Mouse (Mus musculus) spleen, adult 12 weeks (tissue): ENCODE measurements around the gene Csf2ra.
"Not testable (repeated sequence)": the region's sequence is repeated elsewhere in the genome, so short reads cannot be mapped to it uniquely, and the experiment has no call there.

Experiments
- DNase-seq: peaks from one replicate; pipeline ENCODE4 v3.0.0; 2022; ENCODE audit warnings: low spot score

The Csf2ra gene

GRCm38 (mm10) chr19:61227941-61228701 is at the start of gene Csf2ra:
Csf2ra (minus strand) TSS chr19:61228429.
- DNase-seq, result no peak

DNA sequence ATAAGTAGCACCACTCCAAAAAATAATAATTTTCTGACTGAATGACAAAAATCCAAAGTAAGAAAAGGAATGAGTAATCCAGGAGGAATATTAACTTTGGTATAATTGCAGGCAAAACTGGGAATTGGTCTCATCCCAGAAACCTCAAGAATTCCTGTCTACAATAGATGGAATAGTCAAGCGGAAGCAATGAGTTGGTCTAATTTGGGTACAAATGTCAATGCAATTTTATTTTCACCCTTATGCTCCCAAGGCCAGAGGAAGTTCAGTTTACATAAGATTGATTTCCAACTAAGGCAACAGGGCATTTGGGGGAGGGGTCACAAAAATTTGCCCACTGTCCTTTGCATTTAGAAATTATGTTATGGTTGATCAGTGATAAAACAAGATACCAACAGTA is 47.2 kb upstream of the Csf2ra start:
- no peak for DNase-seq

- DNase-seq, result not testable (repeated sequence)
These were observed 40.9 kb upstream of the Csf2ra start for GRCm38 (mm10) chr19:61269141-61269540.

GRCm38 (mm10) chr19:61267141-61267540 is 38.9 kb upstream of the Csf2ra start:
- DNase-seq, result no peak

- DNase-seq, result peak; percentile 30
These were observed 38.4 kb upstream of the Csf2ra start for GRCm38 (mm10) chr19:61266651-61267050.

GRCm38 (mm10) chr19:61266246-61266615 is 38.0 kb upstream of the Csf2ra start:
- peak; percentile 41 for DNase-seq

GRCm38 (mm10) chr19:61265349-61266245 is 37.4 kb upstream of the Csf2ra start:
- DNase-seq, result peak; percentile 65

GRCm38 (mm10) chr19:61264933-61265332 is 36.7 kb upstream of the Csf2ra start:
- DNase-seq, result no peak

DNA sequence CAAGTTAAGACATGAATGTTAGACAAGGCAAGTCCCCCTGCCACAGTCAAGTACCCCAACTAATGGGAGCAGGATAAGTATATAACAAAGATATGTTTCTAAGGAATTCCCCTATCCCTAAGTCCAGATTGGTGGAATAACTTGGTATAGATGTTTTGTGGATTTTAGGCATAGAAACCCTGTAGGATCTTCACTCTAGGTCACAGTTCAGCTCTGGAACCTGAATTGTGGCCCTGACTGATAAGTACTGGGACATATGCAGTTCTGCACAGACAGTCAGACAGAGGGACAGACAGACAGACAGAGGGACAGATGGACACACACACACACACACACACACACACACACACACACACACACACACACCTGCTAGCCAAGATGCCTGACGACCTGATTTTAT is 36.0 kb upstream of the Csf2ra start:
- no peak for DNase-seq

DNA sequence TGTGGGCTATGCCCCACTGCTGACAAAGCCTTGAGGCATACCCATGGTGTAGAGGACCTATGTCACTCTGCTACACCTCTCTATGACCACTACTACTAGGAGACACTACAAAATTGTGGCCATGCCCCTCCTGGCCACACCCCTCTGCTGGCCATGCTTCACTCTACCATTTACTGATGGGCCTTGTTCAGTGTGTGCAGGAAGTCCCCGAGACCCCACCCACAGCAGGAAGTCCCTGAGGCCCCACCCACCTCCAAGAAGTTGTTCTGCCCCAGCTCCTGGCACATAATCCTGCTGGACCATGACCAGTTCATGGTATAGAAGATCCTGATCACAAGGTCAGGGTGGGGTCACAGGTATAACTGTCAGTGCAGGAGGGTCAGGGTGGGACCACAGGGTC is 33.0 kb upstream of the Csf2ra start:
- no peak for DNase-seq

DNA sequence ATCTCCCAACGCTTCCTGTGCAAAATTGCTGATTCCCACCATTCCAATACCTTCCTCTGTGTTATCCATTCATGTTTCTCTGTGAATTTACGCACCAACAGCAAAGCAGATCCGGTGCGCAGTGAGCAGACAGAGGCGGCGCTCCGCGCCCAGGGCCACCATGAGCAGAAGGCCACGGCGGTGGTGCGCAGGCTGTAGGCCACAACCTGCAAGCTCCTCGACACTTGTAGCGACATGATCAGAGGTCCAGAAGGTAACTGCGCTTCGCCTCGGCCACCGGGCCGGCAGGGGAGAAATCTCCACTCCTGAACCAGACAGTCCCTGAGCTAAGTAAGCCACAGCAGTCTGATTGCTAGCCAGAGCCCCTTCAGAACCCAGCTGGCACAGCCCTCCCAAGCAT is 29.5 kb upstream of the Csf2ra start:
- DNase-seq, result no peak

GRCm38 (mm10) chr19:61256166-61256887 is 28.1 kb upstream of the Csf2ra start:
- no peak for DNase-seq

- DNase-seq, result not testable (repeated sequence)
These were observed 19.1 kb upstream of the Csf2ra start for GRCm38 (mm10) chr19:61247334-61247733.

- DNase-seq, result no peak
These were observed 16.6 kb upstream of the Csf2ra start for GRCm38 (mm10) chr19:61244721-61245436.

DNA sequence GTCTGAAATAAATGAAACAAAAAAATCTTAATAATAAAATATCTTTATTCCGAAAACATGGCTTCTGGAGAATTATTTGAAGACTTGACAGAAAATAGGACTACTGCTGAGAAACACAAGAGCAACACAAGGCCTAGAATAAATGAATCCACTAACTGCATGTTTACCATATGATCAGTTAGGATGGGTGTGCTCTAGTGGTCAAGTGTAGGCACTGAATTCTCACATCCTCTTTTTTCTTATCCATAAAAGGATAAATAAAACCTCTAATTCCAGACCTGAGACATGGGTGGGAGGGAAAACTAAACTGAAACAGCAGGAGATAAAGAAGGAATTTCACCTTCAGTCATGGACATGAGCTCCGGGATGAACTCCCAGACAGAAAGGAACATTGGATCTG is 9.7 kb upstream of the Csf2ra start:
- DNase-seq, result no peak

GRCm38 (mm10) chr19:61234532-61234931 is 6.3 kb upstream of the Csf2ra start:
- no peak for DNase-seq

DNA sequence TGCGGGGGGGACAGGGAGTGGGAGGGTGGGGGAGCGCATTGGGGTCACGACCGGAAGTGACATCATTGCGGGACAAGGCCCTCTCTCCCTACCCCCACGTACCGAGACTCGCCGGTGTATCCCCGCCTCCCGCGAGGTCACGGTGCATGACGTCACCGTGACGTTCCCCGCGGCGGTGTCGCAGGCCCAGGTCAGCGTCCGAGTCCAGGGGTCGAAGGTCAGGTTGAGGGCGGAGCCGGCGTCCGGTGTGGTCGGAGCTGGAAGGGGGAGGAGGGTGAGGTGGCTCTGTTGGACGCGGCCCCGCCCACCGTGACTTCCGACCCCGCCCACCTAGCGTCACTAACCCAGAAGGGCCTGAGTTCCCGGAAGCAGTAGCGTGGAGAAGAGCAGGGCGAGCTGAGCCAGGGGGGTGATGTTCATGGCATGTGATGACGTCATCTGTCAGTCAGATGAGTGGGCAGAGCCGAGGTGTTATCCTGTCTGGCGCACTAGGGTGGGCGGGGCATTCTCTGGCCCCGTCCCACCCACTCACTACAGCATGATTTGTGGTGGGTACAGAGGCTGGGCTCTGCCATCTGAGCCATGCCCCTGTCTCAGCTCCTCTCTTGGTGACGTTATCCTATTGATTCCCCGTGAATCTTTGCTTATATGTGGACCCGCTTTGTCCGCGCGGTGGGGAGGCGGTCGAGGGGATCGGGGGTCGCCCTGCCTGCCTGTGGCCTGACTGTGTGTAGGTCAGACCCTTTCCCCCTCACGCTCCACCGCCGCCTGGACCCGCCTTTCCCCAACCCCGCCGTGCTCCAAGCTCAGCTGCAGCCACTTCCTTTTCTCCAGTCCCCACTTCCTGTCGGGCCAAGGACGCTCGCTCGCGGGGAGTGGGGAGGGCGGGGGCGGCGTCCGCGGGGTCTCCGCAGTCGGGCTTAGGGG is 1.0 kb downstream of the Csf2ra start:
- peak; percentile 80 for DNase-seq

- peak; percentile 56 for DNase-seq
These were observed 1.8 kb downstream of the Csf2ra start for GRCm38 (mm10) chr19:61226401-61226927.

DNA sequence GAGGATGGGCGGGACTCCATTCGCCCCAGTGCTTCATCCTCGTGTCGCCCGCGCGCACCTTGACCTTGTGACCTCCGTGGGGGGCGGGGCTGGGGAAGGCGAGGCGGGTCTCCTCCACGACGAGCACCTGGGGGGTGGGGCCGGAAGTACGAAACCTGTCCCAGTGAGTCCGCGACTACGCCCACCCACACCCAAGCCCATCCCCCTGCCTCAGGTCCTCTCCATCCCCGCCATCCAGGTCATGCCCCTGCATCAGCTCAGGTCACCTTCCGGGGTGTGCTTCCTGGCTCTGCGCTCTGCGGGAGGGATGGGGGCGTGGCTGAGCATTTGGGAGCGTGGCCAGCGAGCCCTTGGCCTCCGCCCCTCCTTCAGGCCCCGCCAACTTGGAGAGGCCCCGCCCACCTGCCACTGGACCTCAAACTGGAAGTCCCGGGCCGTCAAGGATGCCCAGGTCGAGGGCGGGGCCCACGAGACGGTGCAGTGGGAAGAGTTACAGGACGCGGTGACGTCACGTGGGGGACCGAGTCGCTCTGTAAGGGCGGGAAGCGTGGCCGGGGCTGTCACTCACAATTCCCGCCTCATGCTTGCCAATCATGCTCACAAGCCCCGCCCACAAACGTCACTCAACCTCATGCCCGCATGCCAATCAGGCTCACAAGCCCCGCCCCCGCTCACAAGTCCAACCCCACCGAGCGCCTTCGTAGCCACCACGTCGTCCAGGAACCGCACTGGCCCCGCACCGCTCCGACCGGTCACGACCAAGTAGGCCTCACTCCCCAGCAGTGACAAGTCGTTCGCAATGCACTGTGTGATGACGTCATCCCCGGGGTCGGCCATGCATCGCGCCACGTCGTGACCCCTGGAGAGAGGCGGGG is 2.5 kb downstream of the Csf2ra start:
- peak; percentile 30 for DNase-seq
